Mouse (Mus musculus) intestine, embryonic 16.5 days (tissue): ENCODE results near the gene Tpte. TPM values are rescaled to one million over a fixed set of nuclear protein-coding genes. Genes with fewer than 3 reads are reported as not detected.

Experiments used
- ATAC-seq: fragments of 200-750 bp; cut with Nextera tagmentation; 2 replicates; pipeline ENCODE4 v1.8.0; 2017; ENCODE audit warnings: moderate TSS enrichment, moderate library complexity
- H3K27ac ChIP-seq: fragments of 300-500 bp; sonication (generic); 2 replicates; pipeline ENCODE4 v1.5.1; 2014; ENCODE audit warnings: mild to moderate bottlenecking, low read length
- H3K27me3 ChIP-seq: fragments of 300-500 bp; sonication (generic); replicated peaks from 2 replicates; pipeline ENCODE4 v1.6.1; 2014; ENCODE audit warnings: low read length, control low read depth, mixed read lengths; ENCODE audit not compliant: control insufficient read depth, insufficient read depth
- H3K36me3 ChIP-seq: fragments of 300-500 bp; sonication (generic); 2 replicates; pipeline ENCODE4 v1.6.1; 2014; ENCODE audit warnings: low read length, control low read depth; ENCODE audit not compliant: control insufficient read depth, insufficient read depth
- H3K4me1 ChIP-seq: fragments of 300-500 bp; sonication (generic); 2 replicates; pipeline ENCODE4 v1.6.1; 2014; ENCODE audit warnings: low read length, control low read depth, mixed read lengths; ENCODE audit not compliant: control insufficient read depth, insufficient read depth
- H3K4me2 ChIP-seq: fragments of 300-500 bp; sonication (generic); 2 replicates; pipeline ENCODE4 v1.6.1; 2014; ENCODE audit warnings: low read depth, low read length, control low read depth
- H3K4me3 ChIP-seq: fragments of 300-500 bp; sonication (generic); 2 replicates; pipeline ENCODE4 v1.5.1; 2014; ENCODE audit warnings: mild to moderate bottlenecking, low read length
- H3K9ac ChIP-seq: fragments of 300-500 bp; sonication (generic); 2 replicates; pipeline ENCODE4 v1.6.1; 2014; ENCODE audit warnings: low read depth, low read length
- H3K9me3 ChIP-seq: fragments of 300-500 bp; sonication (generic); 2 replicates; pipeline ENCODE4 v1.6.1; 2016; ENCODE audit warnings: low read length, control low read depth; ENCODE audit not compliant: control insufficient read depth
- WGBS: fragments of 180-500 bp; shearing (Covaris S2); extraction: QIAGEN DNeasy Blood & Tissue Kit; methylation state at CpG from one replicate; pipeline ENCODE4 v1.1.7; 2014; 5-methylcytosine and 5-hydroxymethylcytosine counted together
- polyA plus RNA-seq: library from polyadenylated mRNA; unstranded; fragments of >200 nt; fragmentation: Nextera tagmentation; extraction: Ambion mirVana; gene quantifications from 2 replicates; pipeline ENCODE4 v1.2.1, GENCODE M21; 2015

Gene Tpte
- polyA plus RNA-seq = 0.05 TPM in 1 of 2 replicates, not detected in the other

DNA sequence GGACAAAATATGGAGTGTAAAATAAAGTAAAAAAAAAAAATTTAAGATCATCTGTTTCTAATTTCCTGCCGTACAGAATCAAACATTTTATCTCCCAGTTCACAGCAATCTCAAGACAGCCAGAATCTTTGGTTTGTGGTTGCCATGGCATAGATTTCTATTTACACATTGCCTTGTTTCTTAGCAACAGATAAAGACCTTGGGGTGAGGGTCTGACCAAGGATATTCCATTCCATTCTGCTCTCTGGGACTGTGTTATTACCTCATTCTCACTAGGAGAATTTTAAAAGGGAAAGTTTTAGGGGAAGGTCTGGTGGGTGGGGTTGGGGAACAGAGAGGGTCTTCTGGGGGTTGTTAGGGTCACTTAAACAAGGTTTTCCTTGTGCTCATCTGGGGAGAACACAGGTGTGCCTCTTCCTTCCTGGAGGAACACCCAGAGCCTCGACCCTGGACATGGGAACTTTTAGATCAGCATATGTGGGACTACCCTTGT is at the start of gene Tpte:
Tpte (plus strand) TSS at position 443 of the 493 bp plus-strand sequence.
- H3K4me2 ChIP-seq = no peak within 1 kb of the TSS
- no peak within 1 kb of the TSS for H3K4me3 ChIP-seq
- H3K27ac ChIP-seq = no peak within 1 kb of the TSS
- no peaks in the 10 kb centered on the region for H3K27me3 ChIP-seq
- no peaks in the 10 kb centered on the region for H3K9me3 ChIP-seq
- H3K9ac ChIP-seq = no peak within 1 kb of the TSS
- whole genome bisulfite sequencing = 47% methylated on average over 2 of the region's 2 CpGs
- no peak for ATAC-seq
- H3K36me3 ChIP-seq = no peaks in the 10 kb centered on the region
- H3K4me1 ChIP-seq = no peaks in the 10 kb centered on the region

DNA sequence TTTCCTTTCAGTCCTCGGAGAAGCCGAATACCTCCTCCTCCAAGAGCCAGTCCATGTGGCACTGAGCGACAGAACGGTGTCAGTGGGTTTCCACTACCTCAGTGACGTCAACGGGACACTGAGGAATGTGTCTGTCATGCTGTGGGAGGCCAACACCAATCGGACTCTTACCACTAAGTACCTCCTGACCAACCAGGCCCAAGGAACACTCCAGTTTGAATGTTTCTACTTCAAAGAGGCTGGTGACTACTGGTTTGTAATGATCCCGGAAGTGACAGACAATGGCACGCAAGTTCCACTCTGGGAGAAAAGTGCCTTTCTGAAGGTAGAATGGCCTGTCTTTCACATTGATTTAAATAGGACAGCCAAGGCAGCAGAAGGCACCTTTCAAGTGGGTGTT is 40.3 kb upstream of the Tpte start:
- H3K27ac ChIP-seq = no peak overlapping the region
- H3K27me3 ChIP-seq = no peaks in the 10 kb centered on the region
- H3K9ac ChIP-seq = no peak overlapping the region
- H3K4me1 ChIP-seq = no peaks in the 10 kb centered on the region
- no peaks in the 10 kb centered on the region for H3K36me3 ChIP-seq
- WGBS = 91% methylated on average over 9 of the region's 9 CpGs
- no peak overlapping the region for H3K4me2 ChIP-seq
- H3K9me3 ChIP-seq = no peaks in the 10 kb centered on the region
- ATAC-seq = no peak
- no peak overlapping the region for H3K4me3 ChIP-seq

DNA sequence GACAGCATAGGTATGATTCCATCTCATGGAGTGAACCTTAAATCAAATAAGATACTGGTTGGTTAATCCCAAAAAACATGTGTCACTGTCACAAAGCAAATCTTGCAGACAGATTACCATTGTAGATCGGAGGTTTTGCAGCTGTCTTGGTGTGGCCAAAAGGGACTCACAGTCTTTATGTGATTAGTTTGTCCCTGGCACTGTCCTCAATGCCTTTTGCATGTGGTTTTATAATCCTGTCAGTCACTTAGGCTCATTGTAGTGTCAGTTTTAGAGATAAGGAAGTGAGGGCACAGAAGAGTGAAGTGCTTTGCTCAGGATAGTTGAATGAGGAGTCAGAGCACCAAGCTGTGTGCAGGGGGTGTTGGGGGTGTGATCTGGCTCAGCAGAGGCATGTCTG is 37.6 kb upstream of the Tpte start:
- Histone ChIP-seq H3K9ac (no peak overlapping the region), H3K4me1 (no peaks in the 10 kb centered on the region), H3K36me3 (no peaks in the 10 kb centered on the region), H3K4me3 (no peak overlapping the region), H3K9me3 (no peaks in the 10 kb centered on the region), H3K4me2 (no peak overlapping the region), H3K27me3 (no peaks in the 10 kb centered on the region), H3K27ac (no peak overlapping the region)
- 54% methylated on average over 1 of the region's 1 CpGs for WGBS
- no peak for ATAC-seq

DNA sequence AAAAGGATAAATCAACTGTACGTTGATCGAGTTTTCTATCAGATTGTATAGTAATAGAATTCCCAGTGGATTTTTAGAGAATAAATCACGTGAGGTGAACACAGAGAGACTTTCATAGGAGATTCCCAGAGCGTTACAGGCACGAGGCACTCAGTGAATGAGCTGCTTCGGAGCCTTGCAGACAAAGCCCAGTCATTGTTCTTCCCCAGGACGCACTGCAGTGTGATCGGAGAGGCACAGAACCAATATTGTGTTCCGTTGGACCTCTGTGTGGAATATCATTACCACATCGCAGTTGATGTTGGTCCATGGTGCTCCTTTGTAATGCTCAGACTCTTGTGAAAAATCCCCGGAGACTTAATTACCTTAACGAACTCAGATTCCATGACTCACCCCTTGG is 35.3 kb upstream of the Tpte start:
- no peaks in the 10 kb centered on the region for H3K9me3 ChIP-seq
- no peak overlapping the region for H3K4me3 ChIP-seq
- 82% methylated on average over 12 of the region's 12 CpGs for WGBS
- no peak overlapping the region for H3K4me2 ChIP-seq
- no peaks in the 10 kb centered on the region for H3K36me3 ChIP-seq
- no peak overlapping the region for H3K27ac ChIP-seq
- H3K4me1 ChIP-seq = no peaks in the 10 kb centered on the region
- no peak for ATAC-seq
- no peak overlapping the region for H3K9ac ChIP-seq
- H3K27me3 ChIP-seq = no peaks in the 10 kb centered on the region

DNA sequence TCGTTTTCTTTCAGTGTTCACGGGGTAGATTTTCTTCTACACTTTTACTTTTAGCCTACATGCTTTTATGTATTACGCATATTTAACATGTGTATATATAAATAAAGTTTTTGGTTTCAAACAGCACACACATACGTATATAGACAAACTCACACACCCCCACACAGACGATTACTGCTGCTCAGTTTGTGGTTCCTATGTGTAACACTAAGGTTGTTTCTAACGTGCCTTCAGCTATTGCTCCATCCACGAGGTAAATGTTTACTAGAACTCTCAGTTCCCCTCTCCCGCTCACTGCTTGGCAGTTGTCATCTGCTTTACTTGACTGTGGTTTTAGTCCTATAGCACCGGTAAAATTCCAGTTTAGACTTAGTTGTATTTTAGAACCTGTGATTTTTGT is 34.2 kb upstream of the Tpte start:
- H3K4me3 ChIP-seq = no peak overlapping the region
- H3K4me1 ChIP-seq = no peaks in the 10 kb centered on the region
- WGBS = 70% methylated on average over 9 of the region's 9 CpGs
- ATAC-seq = no peak
- H3K9me3 ChIP-seq = peaks cover 2% of the 10 kb centered on the region; the same call in 1 of the 2 replicates
- no peaks in the 10 kb centered on the region for H3K36me3 ChIP-seq
- no peaks in the 10 kb centered on the region for H3K27me3 ChIP-seq
- no peak overlapping the region for H3K9ac ChIP-seq
- no peak overlapping the region for H3K27ac ChIP-seq
- H3K4me2 ChIP-seq = no peak overlapping the region

DNA sequence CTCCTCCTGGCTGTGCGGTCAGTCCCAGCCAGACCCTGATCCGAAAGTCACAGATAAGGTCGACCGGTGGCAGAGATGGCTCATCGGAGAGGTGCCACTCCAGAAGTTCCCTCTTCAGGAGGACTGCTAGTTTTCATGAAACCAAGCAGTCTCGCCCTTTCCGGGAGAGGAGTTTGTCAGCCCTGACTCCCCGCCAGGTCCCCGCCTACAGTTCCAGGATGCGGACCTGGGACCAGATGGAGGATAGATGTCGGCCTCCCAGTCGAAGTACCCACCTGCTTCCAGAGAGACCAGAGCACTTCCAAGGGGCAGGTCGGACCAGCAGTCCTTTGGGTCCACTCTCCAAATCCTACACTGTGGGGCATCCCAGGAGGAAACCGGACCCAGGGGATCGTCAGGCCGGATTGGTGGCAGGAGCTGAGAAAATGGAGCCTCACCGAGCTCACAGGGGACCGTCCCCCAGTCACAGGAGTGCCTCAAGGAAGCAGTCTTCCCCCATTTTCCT is 24.2 kb upstream of the Tpte start:
- ATAC-seq = no peak
- Histone ChIP-seq H3K36me3 (no peaks in the 10 kb centered on the region), H3K4me2 (no peak overlapping the region), H3K4me1 (no peaks in the 10 kb centered on the region), H3K4me3 (no peak overlapping the region), H3K9me3 (peaks cover 3% of the 10 kb centered on the region; the same call in 1 of the 2 replicates), H3K9ac (no peak overlapping the region), H3K27me3 (no peaks in the 10 kb centered on the region), H3K27ac (no peak overlapping the region)
- WGBS = 84% methylated on average over 18 of the region's 18 CpGs

DNA sequence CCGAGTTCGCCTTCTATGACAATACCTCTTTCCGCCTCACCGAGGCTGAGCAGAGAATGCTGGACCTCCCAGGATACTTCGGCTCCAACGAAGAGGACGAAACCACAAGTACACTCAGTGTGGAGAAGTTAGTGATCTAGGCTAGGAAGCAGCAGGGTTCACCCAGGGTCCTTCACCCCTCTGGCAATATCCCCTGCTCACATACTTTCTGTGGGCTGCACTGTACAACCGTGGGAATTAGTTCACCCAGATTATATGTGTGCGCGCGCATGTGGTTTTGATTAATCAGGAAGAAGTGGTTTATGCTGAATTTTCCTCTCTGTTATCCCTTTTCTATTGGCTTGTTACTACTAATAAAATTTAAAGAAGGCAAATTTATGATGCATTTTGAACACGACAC is 23.7 kb upstream of the Tpte start:
- Histone ChIP-seq H3K4me1 (no peaks in the 10 kb centered on the region), H3K9me3 (no peaks in the 10 kb centered on the region), H3K27me3 (no peaks in the 10 kb centered on the region), H3K4me2 (no peak overlapping the region), H3K27ac (no peak overlapping the region), H3K4me3 (no peak overlapping the region), H3K36me3 (no peaks in the 10 kb centered on the region), H3K9ac (no peak overlapping the region)
- WGBS = 86% methylated on average over 12 of the region's 12 CpGs
- ATAC-seq = no peak

DNA sequence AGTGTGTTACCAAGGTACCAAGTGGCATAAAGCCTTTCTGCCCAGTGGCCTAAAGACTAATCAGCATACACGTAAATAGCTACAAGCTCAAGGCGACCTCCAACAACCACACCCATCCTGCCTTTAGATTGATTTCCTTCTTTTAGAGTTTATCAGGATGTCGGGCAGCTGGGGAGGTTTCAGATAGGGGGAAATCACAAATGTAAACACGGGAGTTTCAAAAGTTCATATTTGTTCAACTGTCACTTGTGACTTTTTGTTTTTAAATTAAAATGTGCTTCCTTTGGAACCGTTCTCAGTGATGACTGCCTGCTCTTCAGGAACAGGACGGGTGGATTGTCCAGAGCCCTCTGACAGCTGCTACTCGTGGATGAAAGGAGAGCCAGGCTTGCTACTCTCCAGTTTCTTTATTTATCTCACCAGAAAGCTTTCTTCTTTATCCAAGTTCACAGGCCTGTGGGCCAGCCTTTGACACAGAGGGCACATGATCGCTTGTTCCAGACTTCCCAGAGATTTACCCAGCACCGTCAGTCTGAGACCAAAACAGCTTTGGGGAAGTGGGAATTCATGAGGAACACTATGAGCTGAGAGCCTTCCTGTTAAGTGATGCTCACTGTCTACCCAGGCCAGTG is 23.0 kb upstream of the Tpte start:
- no peak overlapping the region for H3K9ac ChIP-seq
- H3K9me3 ChIP-seq = no peaks in the 10 kb centered on the region
- H3K4me1 ChIP-seq = no peaks in the 10 kb centered on the region
- WGBS = 31% methylated on average over 9 of the region's 9 CpGs
- H3K36me3 ChIP-seq = no peaks in the 10 kb centered on the region
- H3K4me3 ChIP-seq = no peak overlapping the region
- H3K27ac ChIP-seq = no peak overlapping the region
- no peak overlapping the region for H3K4me2 ChIP-seq
- H3K27me3 ChIP-seq = no peaks in the 10 kb centered on the region
- 0 out of 2 replicates have a peak, but pooled peaks have one; percentile 33 for ATAC-seq

DNA sequence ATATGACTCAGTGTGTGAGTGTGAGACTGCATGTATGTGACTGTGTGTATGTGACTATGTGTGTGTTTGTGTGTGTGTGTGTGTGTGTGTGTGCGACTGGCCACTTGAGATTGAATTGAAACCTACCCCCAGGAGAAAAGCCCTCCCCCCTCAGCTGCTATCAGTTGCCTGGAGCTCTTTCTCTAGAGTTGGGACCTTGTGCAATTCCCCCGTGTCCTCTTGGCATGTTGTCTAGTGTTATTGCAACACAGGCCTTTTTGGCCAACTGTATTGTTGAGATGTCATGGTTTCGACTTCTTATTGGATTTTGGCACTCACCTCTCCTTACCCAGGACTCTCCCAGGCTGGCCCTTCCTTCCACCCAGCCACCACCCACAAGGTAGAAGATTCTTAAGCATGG is 21.0 kb upstream of the Tpte start:
- Histone ChIP-seq H3K4me2 (no peak overlapping the region), H3K36me3 (no peaks in the 10 kb centered on the region), H3K9me3 (no peaks in the 10 kb centered on the region), H3K9ac (no peak overlapping the region), H3K4me1 (no peaks in the 10 kb centered on the region), H3K27ac (no peak overlapping the region), H3K4me3 (no peak overlapping the region), H3K27me3 (no peaks in the 10 kb centered on the region)
- WGBS = 81% methylated on average over 3 of the region's 3 CpGs
- ATAC-seq = no peak

DNA sequence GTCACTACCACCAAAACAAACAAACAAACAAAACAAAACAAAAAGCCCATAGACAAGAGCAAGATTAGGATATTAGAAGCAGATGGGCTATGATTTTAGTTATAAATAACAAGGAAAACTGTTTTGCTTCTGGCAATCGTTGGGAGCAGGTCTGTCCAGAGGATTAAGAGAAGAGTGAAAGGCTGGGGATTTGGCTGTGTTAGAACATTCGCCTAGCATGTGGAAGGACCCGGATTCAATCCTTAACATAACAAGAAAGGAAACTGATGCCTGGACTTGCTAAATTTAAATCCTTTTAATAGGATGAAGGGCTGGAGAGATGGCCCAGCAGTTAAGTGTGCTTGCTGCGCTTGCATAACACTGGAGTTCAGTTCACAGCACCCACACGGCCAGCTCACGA is 18.9 kb upstream of the Tpte start:
- no peak overlapping the region for H3K9ac ChIP-seq
- ATAC-seq = no peak
- no peak overlapping the region for H3K4me2 ChIP-seq
- no peak overlapping the region for H3K4me3 ChIP-seq
- H3K36me3 ChIP-seq = no peaks in the 10 kb centered on the region
- no peak overlapping the region for H3K27ac ChIP-seq
- no peaks in the 10 kb centered on the region for H3K9me3 ChIP-seq
- H3K27me3 ChIP-seq = no peaks in the 10 kb centered on the region
- no peaks in the 10 kb centered on the region for H3K4me1 ChIP-seq
- 84% methylated on average over 6 of the region's 6 CpGs for WGBS
